Mouse (Mus musculus) monocyte, adult 59 days (primary cell): ENCODE results near the gene Eif1ax. TPM values are rescaled to one million over a fixed set of nuclear protein-coding genes. Genes with fewer than 3 reads are reported as not detected.

ENCODE experiments used
- total RNA-seq, 2 experiments: library from RNA; stranded (reverse); gene quantifications; one replicate each; pipeline ENCODE4 v1.2.4; 2023

Eif1ax gene
- total RNA-seq = 10 to 100 TPM; 37.4 to 39.0 TPM

GRCm38 (mm10) chrX:159371831-159372752, at the start of gene Eif1ax:
Eif1ax (plus strand) TSS chrX:159372178.

GRCm38 (mm10) chrX:159414130-159414828, 42.3 kb downstream of the Eif1ax start, which contains the start of gene Map7d2:
Map7d2 (plus strand) TSS chrX:159414572.

Other genes with a start within 250 kb of the Eif1ax start
- gene Rps6ka3, start 161.9 kb upstream of the Eif1ax start, total RNA-seq = 10 to 100 TPM; 70.5 to 76.9 TPM
- not detected for gene Map7d2, start 42.4 kb downstream of the Eif1ax start, total RNA-seq
- 10 to 100 TPM; 19.5 to 21.7 TPM for gene Bclaf3, start 154.5 kb downstream of the Eif1ax start, total RNA-seq